Mouse (Mus musculus) liver, adult (tissue): ENCODE results near the gene Cxadr.

Experiments used
- GATA4 ChIP-seq: IDR thresholded peaks from 2 replicates; pipeline ENCODE4 v1.6.1; 2014; ENCODE audit warnings: mild to moderate bottlenecking, low read length; ENCODE audit not compliant: insufficient replicate concordance

The Cxadr gene

GRCm38 (mm10) chr16:78294606-78295275 is 6.5 kb upstream of the Cxadr start:
- TF ChIP-seq GATA4: no peak

DNA sequence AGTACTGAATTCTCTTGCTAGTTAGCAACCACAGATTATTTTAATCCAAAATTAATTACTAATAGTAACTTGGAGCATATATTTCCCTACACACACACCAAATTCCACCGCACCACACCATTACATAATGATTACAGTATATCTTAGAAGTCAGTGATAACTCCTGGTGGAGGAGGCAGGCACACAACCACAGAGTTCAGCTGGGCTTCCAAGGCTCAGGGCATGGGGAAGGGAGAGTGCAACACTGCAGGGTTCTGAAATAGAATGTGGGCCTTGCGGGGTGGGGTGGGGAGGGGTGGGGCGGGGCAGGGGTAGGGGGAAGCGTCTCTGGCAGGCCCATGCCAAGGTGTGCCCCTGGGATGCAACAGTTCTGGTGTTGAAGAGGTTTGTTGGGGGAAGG is 5.7 kb upstream of the Cxadr start:
- no peak for TF ChIP-seq GATA4

DNA sequence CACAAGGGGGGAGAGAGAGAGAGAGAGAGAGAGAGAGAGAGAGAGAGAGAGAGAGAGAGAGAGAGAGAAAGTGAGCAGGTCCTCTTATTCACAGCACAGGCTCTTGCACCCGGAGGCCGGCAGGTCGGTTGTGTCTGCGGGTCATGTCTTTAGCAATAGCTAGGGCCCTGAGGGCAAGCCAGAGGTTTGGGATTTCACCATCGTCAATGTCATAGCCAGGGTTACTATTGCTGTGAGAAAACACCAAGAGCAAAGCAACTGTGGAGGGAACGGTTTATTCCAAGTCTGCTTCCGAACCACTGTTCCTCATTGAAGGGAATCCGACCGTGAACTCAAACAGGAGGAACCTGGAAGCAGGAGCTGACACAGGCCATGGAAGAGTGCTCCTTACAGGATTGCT is 5.2 kb upstream of the Cxadr start:
- TF ChIP-seq GATA4: no peak

- TF ChIP-seq GATA4: no peak
These were observed 765 bp downstream of the Cxadr start for GRCm38 (mm10) chr16:78301831-78302677.

- TF ChIP-seq GATA4: no peak
These were observed 1.4 kb downstream of the Cxadr start for GRCm38 (mm10) chr16:78302678-78303050.

DNA sequence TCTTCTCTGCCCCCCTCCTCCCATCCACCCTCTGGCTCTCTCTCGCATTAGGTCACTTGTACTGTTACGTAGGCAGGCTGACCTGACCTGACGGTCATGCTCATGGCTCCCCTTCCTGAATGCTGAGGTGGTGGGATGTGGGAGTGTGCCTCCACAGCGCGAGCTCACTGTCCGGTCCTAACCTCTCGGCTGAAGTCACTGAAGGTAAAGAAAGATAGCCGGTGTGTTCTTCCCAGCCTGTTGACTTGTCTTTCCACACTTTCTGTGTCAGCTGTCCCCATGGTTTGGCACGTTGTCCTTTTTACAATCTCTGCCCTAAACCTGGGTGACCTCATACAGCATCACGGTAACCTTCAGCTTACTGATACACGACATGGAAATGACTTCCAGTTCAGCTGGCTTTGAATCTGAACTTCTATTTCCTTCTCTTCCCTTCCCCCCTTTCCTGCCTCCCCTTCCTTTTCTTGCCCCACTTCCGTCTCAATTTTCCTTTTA is 4.4 kb downstream of the Cxadr start:
- no peak; the same call in 1 of the 2 replicates for TF ChIP-seq GATA4

DNA sequence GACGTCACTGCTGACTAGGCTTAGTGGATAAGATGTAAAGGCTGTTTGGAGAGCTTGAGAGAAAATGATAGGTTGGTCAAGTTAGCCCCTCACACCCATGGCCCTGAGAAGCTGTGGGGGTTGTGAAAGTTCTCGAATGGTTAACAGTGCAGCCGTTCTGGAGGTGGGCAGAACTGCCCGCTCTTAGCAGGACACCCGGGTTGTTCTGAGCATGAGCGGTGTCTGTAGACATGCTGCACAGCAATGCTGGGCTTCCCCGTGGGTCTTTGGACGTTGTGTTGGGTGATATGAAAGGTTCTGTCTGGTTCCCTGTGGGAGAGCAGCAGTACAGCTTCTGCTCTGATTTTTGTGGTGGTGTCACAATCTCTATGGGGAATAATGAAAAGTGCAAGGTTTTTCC is 5.3 kb downstream of the Cxadr start:
- TF ChIP-seq GATA4: no peak

- peak; percentile 49; the same call in 1 of the 2 replicates for TF ChIP-seq GATA4
These were observed 6.3 kb downstream of the Cxadr start for GRCm38 (mm10) chr16:78307476-78308192.

DNA sequence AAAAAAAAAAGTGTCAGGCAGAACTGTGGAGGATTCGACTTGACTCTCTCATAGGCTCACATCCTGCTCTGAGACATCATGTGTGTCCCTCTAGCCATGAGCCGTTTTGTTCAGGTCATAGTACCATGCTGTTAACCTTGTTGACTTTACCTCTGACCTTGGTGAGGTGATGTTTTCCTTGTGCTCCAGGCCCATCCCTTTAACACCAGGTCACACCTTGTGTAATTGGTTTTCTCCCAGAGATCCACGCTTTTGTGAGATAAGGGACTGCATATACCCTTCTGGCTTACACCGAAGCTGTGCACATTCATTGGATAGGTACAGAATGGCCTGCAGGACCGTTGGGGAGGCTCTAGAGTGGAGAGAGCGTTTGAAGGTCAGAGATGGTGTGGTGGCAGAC is 8.0 kb downstream of the Cxadr start:
- TF ChIP-seq GATA4: peak; percentile 32; the same call in 1 of the 2 replicates

GRCm38 (mm10) chr16:78313135-78313887 is 12.0 kb downstream of the Cxadr start:
- no peak for TF ChIP-seq GATA4

- no peak for TF ChIP-seq GATA4
These were observed 12.7 kb downstream of the Cxadr start for GRCm38 (mm10) chr16:78314026-78314425.

- TF ChIP-seq GATA4: no peak
These were observed 15.6 kb downstream of the Cxadr start for GRCm38 (mm10) chr16:78316849-78317248.

DNA sequence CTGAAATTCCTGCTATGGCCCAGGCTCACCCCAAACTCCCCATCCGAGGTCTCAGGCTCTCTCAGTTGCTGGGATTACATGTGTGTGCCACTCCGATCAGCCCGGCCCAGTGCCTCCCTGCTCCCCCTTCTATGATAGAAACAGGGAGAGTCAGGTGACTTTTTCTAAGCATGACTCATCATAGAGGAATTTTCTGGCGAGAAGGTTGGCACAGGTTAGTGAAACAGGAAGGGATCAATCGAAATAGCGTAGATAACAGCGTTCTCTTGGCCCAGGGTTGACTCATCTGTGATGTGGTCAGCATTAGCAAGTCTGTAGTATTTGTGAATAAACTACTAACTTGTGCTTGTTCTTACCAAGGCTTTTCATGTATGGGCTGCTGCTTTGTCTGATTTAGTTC is 16.7 kb downstream of the Cxadr start:
- peak; percentile 91 for TF ChIP-seq GATA4

- no peak for TF ChIP-seq GATA4
These were observed 18.4 kb downstream of the Cxadr start for GRCm38 (mm10) chr16:78319711-78320110.

GRCm38 (mm10) chr16:78321559-78321958 is 20.3 kb downstream of the Cxadr start:
- TF ChIP-seq GATA4: no peak
